34 mouse cellular contexts compared by ENCODE assay signal in the genomic region with DNA sequence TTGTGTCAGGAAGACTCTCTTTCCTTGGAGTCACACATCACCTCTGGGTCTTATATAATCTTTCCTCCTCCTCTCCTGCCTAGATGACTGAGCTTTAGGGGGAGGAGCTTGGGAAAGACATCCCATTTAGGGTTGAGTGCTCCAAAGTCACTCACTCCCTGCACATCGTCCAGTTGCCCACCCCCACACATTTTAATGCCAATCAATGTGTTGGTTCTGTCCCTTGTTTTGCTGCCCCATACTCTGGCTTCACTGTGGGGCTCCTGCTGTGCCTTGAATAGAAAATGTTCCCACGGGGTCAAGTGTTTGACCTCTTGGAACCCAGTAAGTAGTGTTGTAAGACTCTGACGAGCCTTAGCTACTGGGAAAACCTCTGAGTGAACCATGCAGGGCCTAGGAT. TPM values are rescaled to one million over a fixed set of nuclear protein-coding genes. Genes with fewer than 3 reads are reported as not detected.
A peak's percentile ranks its signal among the peaks of the same experiment; 100 is the strongest.
DNase-seq lines count a peak whose midpoint lies in the region; ATAC-seq and TF ChIP-seq lines count a peak whose summit lies in the region.
"Had no signal": no experiment of that assay in that cellular context is flagged by ENCODE, and none has a peak within 500 bp of the region (broad histone marks: within the 10 kb centered on the region; RNA-seq: fewer than 3 reads in every experiment).

No protein-coding gene starts in this region.

- H3K9ac ChIP-seq in liver, adult 2 months (ENCODE audit: low read depth, low read length): no peak overlapping the region
- H3K9ac ChIP-seq in liver, embryonic 12.5 days: no peak overlapping the region
- H3K9ac ChIP-seq: embryonic facial prominence, embryonic 13.5 days; forebrain, embryonic 12.5 days; forebrain, embryonic 15.5 days; heart, embryonic 13.5 days; hindbrain, embryonic 14.5 days had no signal

- no peaks in the 10 kb centered on the region for H3K27me3 ChIP-seq in liver, adult 2 months (ENCODE audit: control insufficient read depth, insufficient read depth, low read length)
- peaks cover 2% of the 10 kb centered on the region for H3K27me3 ChIP-seq in liver, embryonic 12.5 days (replicated peaks)
- H3K27me3 ChIP-seq: forebrain, embryonic 15.5 days had no signal

- peak; percentile 29 for DNase-seq in liver, adult 2 months (ENCODE audit: extremely low read depth, low read depth, low spot score)
- DNase-seq in R1 (ENCODE audit: low read depth, low spot score): peak; percentile 74
- DNase-seq in cerebellum, adult 8-10 months: no peak
- DNase-seq in heart, adult 9 months (ENCODE audit: low spot score in 2 of 2): no peak
- DNase-seq: adrenal gland, adult 2 months; adrenal gland, postnatal 14 days; cerebellum, adult 11 months; cerebellum, adult 9-10 months; cerebellum, postnatal 25 days; embryo, embryonic 11 days; gastrocnemius, postnatal 25 days; heart, adult 18-20 months; heart, postnatal 14 days; heart, postnatal 4 days had no signal

- no peaks in the 10 kb centered on the region for H3K36me3 ChIP-seq in liver, adult 2 months (ENCODE audit: control insufficient read depth, insufficient read depth, low read length)
- H3K36me3 ChIP-seq in liver, embryonic 12.5 days: no peaks in the 10 kb centered on the region
- H3K36me3 ChIP-seq in macrophage (ENCODE audit: inconsistent target): no peaks in the 10 kb centered on the region
- H3K36me3 ChIP-seq: embryonic facial prominence, embryonic 10.5 days; embryonic facial prominence, embryonic 13.5 days; forebrain, embryonic 12.5 days; forebrain, embryonic 15.5 days; G1E; heart, embryonic 10.5 days; heart, embryonic 13.5 days had no signal

- H3K4me2 ChIP-seq in liver, embryonic 12.5 days: no peak overlapping the region
- H3K4me2 ChIP-seq: embryonic facial prominence, embryonic 13.5 days; forebrain, embryonic 12.5 days; forebrain, embryonic 15.5 days; heart, embryonic 13.5 days; hindbrain, embryonic 14.5 days had no signal

- TF ChIP-seq POLR2A in liver, adult 2 months (IDR thresholded peaks at IDR 0.05; ENCODE audit: extremely low read depth, insufficient read depth, low read length): no peak

- no peak for ATAC-seq in liver, embryonic 12.5 days
- ATAC-seq: forebrain, embryonic 15.5 days; hindbrain, postnatal 0 days; inflammation-experienced regulatory T-cells, adult 6 months; intestine, embryonic 16.5 days had no signal

- no peak overlapping the region for H3K4me3 ChIP-seq in liver, adult 2 months (ENCODE audit: insufficient read depth, low read depth, low read length)
- H3K4me3 ChIP-seq in liver, embryonic 12.5 days: no peak overlapping the region
- no peak overlapping the region for H3K4me3 ChIP-seq in macrophage (ENCODE audit: inconsistent target)
- H3K4me3 ChIP-seq: embryonic facial prominence, embryonic 10.5 days; embryonic facial prominence, embryonic 13.5 days; erythroblast, embryonic 14.5 days; forebrain, embryonic 12.5 days; forebrain, embryonic 15.5 days; heart, embryonic 10.5 days; heart, embryonic 13.5 days had no signal

- WGBS in liver, adult 2 months: 62% methylated on average over 3 of the region's 3 CpGs
- WGBS in liver, embryonic 12.5 days (ENCODE audit: insufficient replicate concordance): 63% methylated on average over 3 of the region's 3 CpGs
- WGBS in macrophage (ENCODE audit: missing documents): 95% methylated on average over 3 of the region's 3 CpGs

- H3K4me1 ChIP-seq in liver, adult 2 months (ENCODE audit: control insufficient read depth, insufficient read depth, low read length): peaks cover 9% of the 10 kb centered on the region
- H3K4me1 ChIP-seq in liver, embryonic 12.5 days: peaks cover 8% of the 10 kb centered on the region; the same call in 1 of the 2 replicates

- H3K9me3 ChIP-seq in liver, embryonic 12.5 days (replicated peaks): no peaks in the 10 kb centered on the region
- H3K9me3 ChIP-seq: embryonic facial prominence, embryonic 13.5 days; forebrain, embryonic 12.5 days; forebrain, embryonic 15.5 days; heart, embryonic 10.5 days had no signal

- H3K27ac ChIP-seq in liver, adult 2 months (replicated peaks; ENCODE audit: insufficient read depth, low read depth, low read length): no peak overlapping the region
- no peak overlapping the region for H3K27ac ChIP-seq in liver, embryonic 12.5 days
- peak overlapping the region; percentile 43 for H3K27ac ChIP-seq in macrophage
- H3K27ac ChIP-seq: embryonic facial prominence, embryonic 10.5 days; embryonic facial prominence, embryonic 13.5 days; forebrain, embryonic 12.5 days; forebrain, embryonic 15.5 days; heart, embryonic 10.5 days; heart, embryonic 13.5 days; hindbrain, embryonic 14.5 days; hindbrain, postnatal 0 days had no signal

- no peak for TF ChIP-seq CTCF in liver, adult 2 months (IDR thresholded peaks at IDR 0.05; ENCODE audit: low read depth, low read length)

- no peaks in the 10 kb centered on the region for H3K79me2 ChIP-seq in liver, adult 2 months (ENCODE audit: control insufficient read depth, insufficient read depth, low read length)
- no peaks in the 10 kb centered on the region for H3K79me2 ChIP-seq in macrophage (ENCODE audit: inconsistent target)

RNA-seq across cellular contexts. Expression of gene Gm21915, which starts 58.8 kb away (rescaled TPM):
- total RNA-seq in liver, adult 2 months (2014; rRNA removed): not detected in 2 replicates
- not detected in 2 replicates for polyA plus RNA-seq in liver, adult 2 months (2012; rRNA removed)
- polyA plus RNA-seq in liver, embryonic 12.5 days (2016; fragmentation: Nextera tagmentation; extraction: Ambion mirVana): not detected in 2 replicates
- total RNA-seq in macrophage (2018; cell fraction: chromatin; rRNA removed): not detected
- total RNA-seq in macrophage (2018; cell fraction: cytosol; rRNA removed): not detected
- not detected for total RNA-seq in macrophage (2018; cell fraction: nucleus; rRNA removed)
- not detected in 3 replicates for polyA plus RNA-seq in macrophage (2018)
- total RNA-seq: adrenal gland, adult 2 months; adrenal gland, postnatal 14 days; adrenal gland, postnatal 4 days; common myeloid progenitor, adult 5-6 weeks; gastrocnemius, adult 8-10 months; gastrocnemius, postnatal 25 days; heart, adult 18-20 months; heart, postnatal 14 days; heart, postnatal 4 days; hindbrain, postnatal 0 days had no signal
- polyA plus RNA-seq: adrenal gland, adult 2 months; embryonic facial prominence, embryonic 10.5 days; embryonic facial prominence, embryonic 13.5 days; erythroblast, embryonic 14.5 days; forebrain, embryonic 12.5 days; forebrain, embryonic 15.5 days; G1E; gonadal fat pad, adult 2 months; heart, embryonic 10.5 days; heart, embryonic 13.5 days; heart, embryonic 16.5 days; hindbrain, embryonic 11.5 days; hindbrain, embryonic 14.5 days; hindbrain, postnatal 0 days; inflammation-experienced regulatory T-cells, adult 6 months; intestine, embryonic 16.5 days had no signal

Comparison
In these comparisons a context has a peak if more than half of its experiments do, and no peak if none do; other contexts are left out.
1. DNase-seq: peak in liver, adult 2 months (single experiment) and R1 (single experiment); none in cerebellum, adult 8-10 months (single experiment) and heart, adult 9 months (0 of 2).